ENCODE assay signal across 16 mouse cellular contexts in genomic region chr2:122905129-122906072, GRCm38 (mm10).
DNase-seq lines count a peak whose midpoint lies in the region; ATAC-seq lines count a peak whose summit lies in the region.
"Had no signal": no experiment of that assay in that cellular context is flagged by ENCODE, and none has a peak within 500 bp of the region (broad histone marks: within the 10 kb centered on the region; RNA-seq: fewer than 3 reads in every experiment).

No protein-coding gene starts in this region.

- DNase-seq in embryo, embryonic 10.5 days (ENCODE audit: low spot score), result peak; percentile 78
- DNase-seq in forebrain, embryonic 11.5 days (ENCODE audit: low spot score), result peak; percentile 58
- peak; percentile 16 for DNase-seq in neural tube, embryonic 10.5 days (ENCODE audit: extremely low spot score, low spot score)
- no peak for DNase-seq in right cerebral cortex, postnatal 4 days
- DNase-seq in urinary bladder, adult 2 months (ENCODE audit: low spot score), result no peak
- DNase-seq in gastrocnemius, postnatal 36 days, result no peak
- DNase-seq: cerebellum, adult 9-10 months; gastrocnemius, adult 2 months; right cerebral cortex, postnatal 14 days; thymus, postnatal 14 days had no signal

- no peaks in the 10 kb centered on the region for H3K9me3 ChIP-seq in forebrain, embryonic 11.5 days (ENCODE audit: control insufficient read depth, low read length)
- H3K9me3 ChIP-seq in hindbrain, embryonic 15.5 days, result no peaks in the 10 kb centered on the region

- H3K27ac ChIP-seq in forebrain, embryonic 11.5 days (ENCODE audit: low read depth, low read length), result peak overlapping the region; percentile 62
- 0 out of 2 replicates have a peak overlapping the region, but pooled peaks have one; percentile 10 for H3K27ac ChIP-seq in hindbrain, embryonic 15.5 days (replicated peaks)
- H3K27ac ChIP-seq: gastrocnemius, adult 2 months; heart, embryonic 13.5 days; kidney, postnatal 0 days; liver, embryonic 14.5 days had no signal

- peaks cover 6% of the 10 kb centered on the region; the same call in 1 of the 2 replicates for H3K4me1 ChIP-seq in forebrain, embryonic 11.5 days (replicated peaks; ENCODE audit: control insufficient read depth, insufficient read depth, low read length)
- peaks cover 7% of the 10 kb centered on the region; the same call in 1 of the 2 replicates for H3K4me1 ChIP-seq in hindbrain, embryonic 15.5 days (replicated peaks)
- H3K4me1 ChIP-seq: heart, embryonic 13.5 days had no signal

- H3K36me3 ChIP-seq in forebrain, embryonic 11.5 days (ENCODE audit: control insufficient read depth, insufficient read depth, low read length), result no peaks in the 10 kb centered on the region
- no peaks in the 10 kb centered on the region for H3K36me3 ChIP-seq in hindbrain, embryonic 15.5 days
- H3K36me3 ChIP-seq: G1E; heart, embryonic 13.5 days had no signal

- no peak overlapping the region for H3K4me2 ChIP-seq in forebrain, embryonic 11.5 days (ENCODE audit: low read depth, low read length, severe bottlenecking)
- H3K4me2 ChIP-seq in hindbrain, embryonic 15.5 days, result no peak overlapping the region
- H3K4me2 ChIP-seq: heart, embryonic 13.5 days had no signal

- H3K9ac ChIP-seq in forebrain, embryonic 11.5 days (ENCODE audit: low read length), result no peak overlapping the region
- H3K9ac ChIP-seq in hindbrain, embryonic 15.5 days, result no peak overlapping the region
- H3K9ac ChIP-seq: heart, embryonic 13.5 days; liver, embryonic 14.5 days had no signal

- intact Hi-C loops in gastrocnemius, postnatal 36 days (cut with DNase I), result no loop called here

- H3K4me3 ChIP-seq in forebrain, embryonic 11.5 days (ENCODE audit: low read depth, low read length), result no peak overlapping the region
- H3K4me3 ChIP-seq in hindbrain, embryonic 15.5 days, result no peak overlapping the region
- H3K4me3 ChIP-seq: gastrocnemius, adult 2 months; heart, embryonic 13.5 days had no signal

- peak; percentile 87 for ATAC-seq in forebrain, embryonic 11.5 days (replicated peaks; ENCODE audit: low FRiP score)
- 0 out of 2 replicates have a peak, but pooled peaks have one; percentile 38 for ATAC-seq in hindbrain, embryonic 15.5 days (ENCODE audit: low FRiP score, low read depth)
- no peak for ATAC-seq in frontal cortex, adult (ENCODE audit: low TSS enrichment)

- H3K27me3 ChIP-seq in forebrain, embryonic 11.5 days (ENCODE audit: control insufficient read depth, insufficient read depth, low read length), result no peaks in the 10 kb centered on the region
- H3K27me3 ChIP-seq in hindbrain, embryonic 15.5 days, result no peaks in the 10 kb centered on the region
- H3K27me3 ChIP-seq: heart, embryonic 13.5 days had no signal

- 12% methylated on average over 11 of the region's 11 CpGs for WGBS in forebrain, embryonic 11.5 days
- 22% methylated on average over 11 of the region's 11 CpGs for WGBS in hindbrain, embryonic 15.5 days

Comparison
In these comparisons a context has a peak if more than half of its experiments do, and no peak if none do; other contexts are left out.
1. DNase-seq: peak in embryo, embryonic 10.5 days (single experiment), forebrain, embryonic 11.5 days (single experiment) and neural tube, embryonic 10.5 days (single experiment); none in right cerebral cortex, postnatal 4 days (single experiment), urinary bladder, adult 2 months (single experiment) and gastrocnemius, postnatal 36 days (0 of 2).